Mouse (Mus musculus): ENCODE measurements at regions not wholly inside any gene's neighbourhood (a gene's known extent, or its start where the extent isn't known, plus 50 kb on each side); places are given as distances from the start of the nearest gene placed in this dataset.
A peak's percentile ranks its signal among the peaks of the same experiment; 100 is the strongest.
"Not testable (repeated sequence)": the region's sequence is repeated elsewhere in the genome, so short reads cannot be mapped to it uniquely, and the experiment has no call there.

- H3K4me1 ChIP-seq (ENCODE audit: control insufficient read depth, insufficient read depth, low read length), result no peaks in the 10 kb centered on the region
- ATAC-seq (ENCODE audit: low read depth), result no peak; the same call in 1 of the 2 replicates
- 10% methylated on average over 7 of the region's 7 CpGs for WGBS
- H3K9ac ChIP-seq (replicated peaks; ENCODE audit: low read depth, low read length), result no peak overlapping the region
- H3K27ac ChIP-seq (ENCODE audit: low read depth, low read length), result no peak overlapping the region
- H3K27me3 ChIP-seq (ENCODE audit: control insufficient read depth, insufficient read depth, low read length), result no peaks in the 10 kb centered on the region
- H3K4me3 ChIP-seq (ENCODE audit: low read depth, low read length), result no peak overlapping the region
- no peaks in the 10 kb centered on the region for H3K36me3 ChIP-seq (ENCODE audit: control insufficient read depth, insufficient read depth, low read length)
- H3K4me2 ChIP-seq (ENCODE audit: low read depth, low read length), result peak overlapping the region; percentile 18; the same call in 1 of the 2 replicates
- no peaks in the 10 kb centered on the region for H3K9me3 ChIP-seq (ENCODE audit: control insufficient read depth, low read length)
These were observed 1111.4 kb downstream of the H2al1n start for GRCm38 (mm10) chrX:15322207-15322839.

GRCm38 (mm10) chrX:15322958-15323357 lies 1112.0 kb downstream of the H2al1n start:
- H3K27me3 ChIP-seq (ENCODE audit: control insufficient read depth, insufficient read depth, low read length), result no peaks in the 10 kb centered on the region
- no peak overlapping the region for H3K4me3 ChIP-seq (ENCODE audit: low read depth, low read length)
- WGBS, result 47% methylated on average over 5 of the region's 5 CpGs
- ATAC-seq (ENCODE audit: low read depth), result no peak
- no peaks in the 10 kb centered on the region for H3K9me3 ChIP-seq (ENCODE audit: control insufficient read depth, low read length)
- no peak overlapping the region for H3K27ac ChIP-seq (ENCODE audit: low read depth, low read length)
- H3K4me2 ChIP-seq (ENCODE audit: low read depth, low read length), result no peak overlapping the region
- no peaks in the 10 kb centered on the region for H3K36me3 ChIP-seq (ENCODE audit: control insufficient read depth, insufficient read depth, low read length)
- H3K4me1 ChIP-seq (ENCODE audit: control insufficient read depth, insufficient read depth, low read length), result no peaks in the 10 kb centered on the region
- no peak overlapping the region for H3K9ac ChIP-seq (replicated peaks; ENCODE audit: low read depth, low read length)

GRCm38 (mm10) chrX:15365135-15365534 lies 1154.2 kb downstream of the H2al1n start:
- H3K27ac ChIP-seq (ENCODE audit: low read depth, low read length); H3K4me3 ChIP-seq (ENCODE audit: low read depth, low read length); H3K27me3 ChIP-seq (ENCODE audit: control insufficient read depth, insufficient read depth, low read length); H3K9ac ChIP-seq (replicated peaks; ENCODE audit: low read depth, low read length); H3K4me1 ChIP-seq (ENCODE audit: control insufficient read depth, insufficient read depth, low read length); H3K4me2 ChIP-seq (ENCODE audit: low read depth, low read length); H3K36me3 ChIP-seq (ENCODE audit: control insufficient read depth, insufficient read depth, low read length); ATAC-seq (ENCODE audit: low read depth); H3K9me3 ChIP-seq (ENCODE audit: control insufficient read depth, low read length): not testable (repeated sequence)
- 86% methylated on average over 6 of the region's 6 CpGs for WGBS

All from neural tube, embryonic 14.5 days (tissue).